Mouse (Mus musculus): ENCODE results near the gene Nectin2.

DNA sequence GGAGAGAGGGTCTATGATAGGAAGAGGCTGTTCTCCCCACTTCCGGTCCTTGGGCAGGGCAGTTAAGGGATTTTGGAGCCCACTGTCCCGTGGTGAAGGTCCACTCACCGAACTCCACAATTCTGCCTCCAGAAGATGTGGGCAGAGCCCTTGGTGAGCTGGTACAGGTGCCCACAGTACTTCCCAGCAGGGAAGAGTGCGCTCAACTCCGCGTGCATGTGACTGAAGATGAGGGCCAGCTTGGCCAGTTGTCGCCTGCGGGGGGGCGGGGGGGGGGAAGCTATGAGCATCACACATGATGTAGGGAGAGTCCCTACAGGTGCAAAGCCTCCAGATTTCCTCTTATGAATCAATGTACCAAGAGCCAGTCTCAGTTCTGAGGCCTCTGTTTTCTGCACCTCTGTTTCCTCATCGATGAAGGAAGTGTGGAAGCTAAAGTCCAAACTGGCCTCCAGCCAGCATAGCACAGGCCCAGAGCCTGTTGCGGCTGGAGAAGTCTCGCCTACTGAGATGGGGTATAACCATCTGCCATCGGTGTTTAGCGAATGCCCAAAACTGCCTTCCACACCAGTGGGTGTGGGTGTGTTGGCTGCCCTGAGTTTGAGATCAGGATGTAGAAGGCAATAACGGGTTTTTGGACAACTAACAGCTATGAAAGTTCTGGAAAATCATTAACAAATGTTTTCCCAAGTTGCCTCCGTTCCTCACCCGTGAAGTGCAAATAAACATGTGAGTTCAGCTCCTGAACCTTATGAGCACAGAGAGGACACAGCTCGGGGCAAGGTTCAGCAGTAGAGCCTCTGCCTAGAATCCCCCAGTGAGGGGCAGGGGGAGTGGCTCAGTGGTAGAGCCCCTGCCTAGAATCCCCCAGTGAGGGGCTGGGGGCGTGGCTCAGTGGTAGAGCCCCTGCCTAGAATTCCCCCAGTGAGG, 42.7 kb upstream of the Nectin2 start:
- TF ChIP-seq SRF (IDR thresholded peaks at IDR 0.05; ENCODE audit: control insufficient read depth, insufficient read length, low read depth) (no peak), USF1 (IDR thresholded peaks at IDR 0.05; ENCODE audit: low read depth) (no peak), POLR2AphosphoS2 (IDR thresholded peaks at IDR 0.05; ENCODE audit: insufficient read length, low read depth) (no peak)
